Mouse (Mus musculus): ENCODE measurements around the gene Kcnk10.

Kcnk10 gene

GRCm38 (mm10) chr12:98409580-98409979 lies 168.5 kb downstream of the Kcnk10 start:
- DNase-seq (ENCODE audit: low read depth, low spot score): peak; percentile 39

DNA sequence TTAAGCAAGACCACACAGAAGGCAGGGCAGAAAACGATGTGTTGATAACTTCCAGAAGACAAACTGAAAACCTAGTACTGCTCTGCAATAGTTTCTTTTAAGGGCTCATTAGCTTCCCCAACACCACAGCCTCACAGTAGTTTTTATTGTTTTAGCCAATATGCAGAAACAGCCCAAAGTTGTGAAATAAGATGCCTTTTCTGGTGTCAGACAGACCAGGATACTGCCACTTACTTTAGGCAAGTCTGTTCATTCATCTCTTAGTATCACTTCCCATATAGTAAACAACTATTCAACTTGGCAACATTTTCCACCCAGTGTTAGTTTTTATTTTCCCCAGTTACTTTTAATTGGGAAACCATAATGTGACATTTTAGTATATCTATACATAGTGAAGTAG lies 171.5 kb downstream of the Kcnk10 start:
- DNase-seq (ENCODE audit: low read depth, low spot score): no peak

DNA sequence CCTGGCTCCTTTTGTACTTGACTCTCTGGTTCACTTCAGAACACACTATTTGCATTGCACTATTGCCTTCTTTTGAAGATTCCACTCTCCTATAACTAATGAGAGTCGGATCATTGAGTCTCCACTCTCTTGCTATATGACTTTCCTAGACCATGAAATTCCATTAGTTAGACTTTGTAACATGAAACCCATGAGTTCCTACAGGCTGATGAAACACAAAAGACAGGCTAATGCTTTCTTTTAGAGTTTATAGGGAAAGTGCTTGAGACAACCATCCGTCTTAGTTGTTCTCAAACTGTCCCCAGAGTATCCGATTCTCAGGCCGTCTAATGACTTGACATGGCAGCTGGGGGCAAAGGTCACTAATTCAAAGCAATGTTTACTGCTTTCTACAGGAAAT lies 172.0 kb downstream of the Kcnk10 start:
- no peak for DNase-seq (ENCODE audit: low read depth, low spot score)

DNA sequence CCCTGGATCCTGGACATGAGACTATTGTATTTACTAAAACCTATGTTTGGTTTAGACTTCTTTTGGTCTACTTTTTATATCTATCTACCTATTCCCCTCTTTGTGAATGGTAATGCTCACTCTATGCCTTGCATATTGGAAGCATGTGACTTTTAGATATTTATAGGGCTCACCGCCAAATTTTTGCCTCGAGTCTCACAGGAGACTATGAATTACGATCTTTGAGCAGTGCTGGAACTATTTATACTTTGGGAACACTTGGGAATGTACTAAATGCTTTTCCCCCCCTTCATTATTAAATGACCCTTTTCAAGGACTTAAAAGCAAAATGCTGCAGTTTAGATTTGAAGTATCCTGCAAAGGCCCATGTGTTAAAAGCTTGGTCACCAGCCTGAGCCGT lies 181.5 kb downstream of the Kcnk10 start:
- DNase-seq (ENCODE audit: low read depth, low spot score): no peak

DNA sequence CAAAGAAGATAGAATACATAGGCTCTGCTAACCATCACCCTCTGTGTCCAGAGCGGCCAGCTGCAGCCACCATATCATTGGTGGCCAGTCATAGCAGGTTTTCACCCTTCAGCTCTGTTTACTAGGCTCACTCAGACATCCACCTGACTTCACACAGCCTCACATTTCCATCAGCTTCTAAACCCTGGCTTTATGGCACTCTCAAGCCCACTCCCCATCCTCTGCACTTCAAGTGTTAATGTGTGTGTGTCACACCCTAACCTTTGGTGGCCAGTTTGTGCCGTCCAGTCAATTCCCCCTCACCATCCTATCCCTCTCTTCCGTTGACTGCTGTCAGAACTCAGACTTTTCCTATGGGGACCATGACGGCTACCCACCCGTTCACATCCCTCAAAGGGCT lies 184.0 kb downstream of the Kcnk10 start:
- DNase-seq (ENCODE audit: low read depth, low spot score): no peak

DNA sequence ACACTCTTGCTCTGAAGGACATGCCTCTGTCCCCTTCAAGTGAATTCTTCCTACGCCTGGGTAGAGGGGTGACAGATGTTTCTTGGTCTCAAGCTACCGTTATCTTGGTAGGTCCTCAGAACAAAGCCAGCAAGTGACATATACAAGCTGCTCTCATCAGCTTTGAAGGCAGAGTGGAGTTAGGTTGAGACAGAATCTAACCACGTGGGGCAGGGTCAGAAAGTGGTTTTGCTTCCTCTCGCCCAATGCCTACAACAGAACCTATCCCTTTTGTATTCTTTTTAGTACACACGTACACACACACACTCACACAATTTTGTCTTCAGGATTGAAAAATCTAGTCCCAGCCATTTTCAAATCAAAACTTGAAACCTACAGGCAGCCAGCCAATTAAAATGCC lies 186.8 kb downstream of the Kcnk10 start:
- DNase-seq (ENCODE audit: low read depth, low spot score): no peak

GRCm38 (mm10) chr12:98389618-98390017 lies 188.5 kb downstream of the Kcnk10 start:
- DNase-seq (ENCODE audit: low read depth, low spot score): no peak
